10 mouse cellular contexts compared by ENCODE assay signal in the genomic region with DNA sequence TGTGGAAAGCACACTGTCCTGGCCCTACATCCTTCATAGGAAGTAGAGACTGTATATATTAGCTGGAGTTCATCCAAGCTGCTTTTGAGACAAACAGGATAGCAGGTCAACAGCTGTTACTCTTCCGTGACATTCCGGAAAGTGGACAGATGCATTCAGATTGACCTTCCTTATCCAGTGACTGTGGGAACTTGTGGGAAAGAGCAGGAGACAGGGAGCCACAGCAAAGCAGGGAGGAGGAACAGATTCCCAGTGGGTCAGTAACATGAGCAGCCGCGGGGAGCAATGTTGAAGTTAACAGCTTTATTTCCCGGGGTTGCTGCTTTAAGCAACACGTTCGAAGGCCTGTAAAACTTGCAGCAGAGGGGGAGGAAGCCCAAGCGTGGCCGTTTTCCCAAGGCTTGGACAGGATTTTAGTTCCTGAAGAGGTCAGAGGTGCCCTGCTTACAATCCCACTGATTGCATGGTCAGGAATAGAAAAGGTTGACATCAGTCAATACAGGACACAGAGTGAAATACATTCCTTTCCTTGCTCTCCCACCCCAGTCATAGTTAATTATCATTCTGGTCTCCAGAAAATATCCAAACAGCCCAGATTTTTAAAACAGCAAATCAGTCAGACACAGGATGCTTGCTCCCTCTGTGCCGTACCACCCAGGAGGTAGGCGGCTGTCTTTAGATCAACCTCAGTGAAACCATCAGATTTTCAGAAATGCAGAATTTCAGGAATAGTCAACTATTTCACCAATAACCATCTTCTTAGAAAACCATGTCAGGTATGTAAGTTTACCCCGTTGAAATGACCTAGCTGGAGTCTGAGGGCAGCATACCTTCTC. TPM values are rescaled to one million over a fixed set of nuclear protein-coding genes. Genes with fewer than 3 reads are reported as not detected.
DNase-seq lines count a peak whose midpoint lies in the region; ATAC-seq and TF ChIP-seq lines count a peak whose summit lies in the region.
"Had no signal": no experiment of that assay in that cellular context is flagged by ENCODE, and none has a peak within 500 bp of the region (broad histone marks: within the 10 kb centered on the region; RNA-seq: fewer than 3 reads in every experiment).

No protein-coding gene starts in this region.

- H3K4me3 ChIP-seq in lung, postnatal 0 days (ENCODE audit: low read depth, low read length) = no peak overlapping the region
- H3K4me3 ChIP-seq in layer of hippocampus, adult 2 months = no peak overlapping the region

- no peaks in the 10 kb centered on the region for H3K4me1 ChIP-seq in lung, postnatal 0 days (ENCODE audit: insufficient read depth, low read depth, low read length)

- no peaks in the 10 kb centered on the region for H3K36me3 ChIP-seq in lung, postnatal 0 days (ENCODE audit: insufficient read depth, low read length)

- H3K27ac ChIP-seq in lung, postnatal 0 days (ENCODE audit: low read length) = peak overlapping the region; percentile 66
- H3K27ac ChIP-seq in layer of hippocampus, adult 2 months = no peak overlapping the region

- H3K27me3 ChIP-seq in lung, postnatal 0 days (replicated peaks; ENCODE audit: insufficient read depth, low read length) = no peaks in the 10 kb centered on the region

- ATAC-seq in lung, postnatal 0 days = peak; percentile 93

- H3K9me3 ChIP-seq in lung, postnatal 0 days (ENCODE audit: low read length) = no peaks in the 10 kb centered on the region

- no peak overlapping the region for H3K4me2 ChIP-seq in lung, postnatal 0 days (replicated peaks; ENCODE audit: low read depth, low read length)

- 0 out of 2 replicates have a peak, but pooled peaks have one; percentile 25 for TF ChIP-seq CTCF in lung, postnatal 0 days (IDR thresholded peaks at IDR 0.05)
- TF ChIP-seq CTCF in layer of hippocampus, adult 2 months (conservative IDR thresholded peaks at IDR 0.05) = no peak

- peak; percentile 83 for TF ChIP-seq EP300 in lung, postnatal 0 days (IDR thresholded peaks at IDR 0.05)

- no peak overlapping the region for H3K9ac ChIP-seq in lung, postnatal 0 days (replicated peaks; ENCODE audit: low read depth)

- peak; percentile 13 for DNase-seq in embryo, embryonic 11.5 days (ENCODE audit: low read depth, low spot score)
- peak; percentile 20 to 38 for DNase-seq in gastrocnemius, postnatal 4 days (ENCODE audit: low spot score in 2 of 2)
- DNase-seq in kidney, adult 8-10 months = peak; percentile 25 to 48
- DNase-seq in lung, postnatal 0 days (ENCODE audit: low spot score) = peak; percentile 89
- no peak for DNase-seq in layer of hippocampus, adult 11-12 months (ENCODE audit: low spot score)
- no peak for DNase-seq in layer of hippocampus, adult 2 months (ENCODE audit: low spot score in 2 of 2)
- no peak for DNase-seq in layer of hippocampus, postnatal 36 days
- no peak for DNase-seq in urinary bladder, postnatal 10 days (ENCODE audit: low spot score)
- DNase-seq: cerebellum, adult 8-10 months; right cerebral cortex, postnatal 4 days had no signal

- WGBS in lung, postnatal 0 days = 35% methylated on average over 12 of the region's 12 CpGs

RNA-seq across cellular contexts. Expression of gene Cd28, which starts 18.7 kb away (rescaled TPM):
- total RNA-seq in gastrocnemius, postnatal 4 days (2021) = 1 to 10 TPM; 2.3 TPM
- 0.12 and 0.19 TPM in 2 replicates for polyA plus RNA-seq in lung, postnatal 0 days (2015; fragmentation: Nextera tagmentation; extraction: Ambion mirVana)
- under 1 TPM; 0.15 to 0.17 TPM for total RNA-seq in layer of hippocampus, adult 2 months (2021)
- under 1 TPM; 0.07 to 0.10 TPM for total RNA-seq in layer of hippocampus, postnatal 36 days (2021)

Comparison
In these comparisons a context has a peak if more than half of its experiments do, and no peak if none do; other contexts are left out.
1. DNase-seq: peak in embryo, embryonic 11.5 days (single experiment), gastrocnemius, postnatal 4 days (2 of 2), kidney, adult 8-10 months (2 of 2) and lung, postnatal 0 days (single experiment); none in layer of hippocampus, adult 11-12 months (single experiment), layer of hippocampus, adult 2 months (0 of 2), layer of hippocampus, postnatal 36 days (0 of 2) and urinary bladder, postnatal 10 days (single experiment).